Mouse (Mus musculus): ENCODE measurements around the gene Arf3. TPM values are rescaled to one million over a fixed set of nuclear protein-coding genes. Genes with fewer than 3 reads are reported as not detected.
A peak's percentile ranks its signal among the peaks of the same experiment; 100 is the strongest.

Arf3 gene
- polyA plus RNA-seq, 1 experiment from 2014 or later, result 71.7 TPM

DNA sequence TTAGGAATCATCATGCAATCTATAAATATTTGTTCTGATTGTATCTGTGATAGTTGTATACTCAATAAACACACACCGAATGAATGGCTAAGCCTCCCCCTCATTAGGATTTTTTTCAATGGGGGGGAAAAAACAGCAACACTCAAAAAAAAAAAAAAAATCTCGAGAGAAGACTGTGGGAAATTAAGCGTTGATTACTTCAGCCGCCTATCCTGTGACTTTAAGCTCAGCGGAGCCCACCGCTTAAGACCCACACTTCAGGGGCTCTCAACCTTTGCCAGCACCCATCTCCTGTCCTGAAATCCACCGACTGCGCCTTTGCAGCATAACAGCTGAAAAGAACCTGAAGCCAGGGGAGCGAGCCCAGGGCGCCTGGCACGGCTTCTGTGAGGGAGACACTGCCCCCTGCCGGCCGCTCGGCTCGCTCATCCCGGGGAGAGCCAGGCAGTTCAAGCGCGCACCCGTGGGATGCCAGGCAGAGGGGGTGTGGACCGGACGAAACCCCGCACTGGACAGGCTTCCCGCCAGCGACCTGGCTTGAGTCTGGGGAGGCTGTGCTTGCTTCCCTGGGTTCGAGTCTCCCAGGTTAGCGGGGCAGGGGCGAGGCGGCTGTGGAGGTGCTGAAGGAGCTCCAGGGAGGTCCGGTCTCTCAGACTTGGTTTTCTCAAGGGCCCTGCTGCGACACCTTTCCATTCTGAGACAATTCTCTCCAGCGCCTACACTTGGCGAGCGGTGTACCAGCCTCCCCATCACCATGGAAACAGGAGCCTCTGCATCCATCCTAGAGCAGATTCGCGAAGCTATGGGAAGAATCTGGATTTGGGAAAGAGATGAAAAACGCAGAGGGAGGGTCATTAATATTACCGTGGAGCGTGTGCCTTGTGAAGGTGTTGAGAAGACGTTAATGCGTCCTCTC is 63.6 kb downstream of the Arf3 start:
- Histone ChIP-seq H3K27me3 (peaks cover 38% of the 10 kb centered on the region), H3K4me1 (replicated peaks) (peaks cover 9% of the 10 kb centered on the region), H3K4me3 (peak overlapping the region; percentile 43), H3K9me3 (no peaks in the 10 kb centered on the region), H3K9ac (peak overlapping the region; percentile 60), H3K4me2 (peak overlapping the region; percentile 63), H3K27ac (peak overlapping the region; percentile 50), H3K36me3 (no peaks in the 10 kb centered on the region)
- ATAC-seq (ENCODE audit: low FRiP score), result peak; percentile 93
- WGBS, result 5% methylated on average over 40 of the region's 40 CpGs

DNA sequence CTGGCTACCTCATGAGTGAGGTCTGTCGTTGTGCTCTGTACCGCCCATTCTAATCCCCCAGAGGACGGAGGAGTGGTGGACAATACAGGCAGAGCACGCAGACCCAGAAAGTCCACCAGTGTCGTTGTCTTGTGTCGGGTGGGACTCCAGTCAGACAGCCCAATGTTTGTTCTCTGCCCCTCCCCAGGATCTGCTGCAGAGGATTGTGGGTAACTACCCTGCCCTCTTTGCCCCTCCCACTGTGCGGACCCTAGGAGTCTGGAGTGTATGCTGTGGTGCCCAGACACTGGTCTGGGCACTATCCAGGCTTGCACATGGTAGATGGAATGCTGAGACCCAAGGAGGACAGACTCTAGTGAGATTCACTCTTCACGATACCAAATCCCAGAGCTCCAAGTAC is 66.8 kb downstream of the Arf3 start:
- H3K36me3 ChIP-seq, result no peaks in the 10 kb centered on the region
- H3K27ac ChIP-seq, result no peak overlapping the region
- H3K27me3 ChIP-seq, result peaks cover 13% of the 10 kb centered on the region
- WGBS, result 62% methylated on average over 8 of the region's 8 CpGs
- no peak overlapping the region for H3K9ac ChIP-seq
- peaks cover 19% of the 10 kb centered on the region for H3K4me1 ChIP-seq (replicated peaks)
- no peak overlapping the region for H3K4me3 ChIP-seq
- no peak for ATAC-seq (ENCODE audit: low FRiP score)
- H3K4me2 ChIP-seq, result no peak overlapping the region
- no peaks in the 10 kb centered on the region for H3K9me3 ChIP-seq

DNA sequence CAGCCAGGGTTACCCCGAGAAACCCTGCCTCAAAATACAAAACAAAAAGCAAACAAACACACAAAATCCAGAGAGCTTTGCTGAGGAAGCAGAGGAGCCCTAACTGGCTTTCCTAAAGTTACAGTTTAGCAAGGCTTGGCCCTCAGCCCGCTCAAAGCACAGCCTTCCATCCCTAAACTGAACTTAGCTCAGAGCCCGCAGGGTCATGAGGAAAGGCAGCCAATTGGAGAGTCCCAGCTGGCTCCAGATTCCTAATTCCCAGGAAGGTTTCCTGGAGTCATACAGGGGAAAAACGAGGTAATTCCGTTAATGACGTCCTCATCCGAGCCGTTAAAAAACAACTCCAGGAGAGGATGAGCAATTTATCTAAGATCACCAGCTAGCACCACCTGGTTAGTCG is 67.3 kb downstream of the Arf3 start:
- H3K36me3 ChIP-seq, result no peaks in the 10 kb centered on the region
- H3K27me3 ChIP-seq, result peaks cover 8% of the 10 kb centered on the region
- peaks cover 24% of the 10 kb centered on the region for H3K4me1 ChIP-seq (replicated peaks)
- H3K4me3 ChIP-seq, result no peak overlapping the region
- no peak overlapping the region for H3K9ac ChIP-seq
- 59% methylated on average over 9 of the region's 9 CpGs for WGBS
- no peak for ATAC-seq (ENCODE audit: low FRiP score)
- no peak overlapping the region for H3K4me2 ChIP-seq
- H3K9me3 ChIP-seq, result no peaks in the 10 kb centered on the region
- H3K27ac ChIP-seq, result no peak overlapping the region

DNA sequence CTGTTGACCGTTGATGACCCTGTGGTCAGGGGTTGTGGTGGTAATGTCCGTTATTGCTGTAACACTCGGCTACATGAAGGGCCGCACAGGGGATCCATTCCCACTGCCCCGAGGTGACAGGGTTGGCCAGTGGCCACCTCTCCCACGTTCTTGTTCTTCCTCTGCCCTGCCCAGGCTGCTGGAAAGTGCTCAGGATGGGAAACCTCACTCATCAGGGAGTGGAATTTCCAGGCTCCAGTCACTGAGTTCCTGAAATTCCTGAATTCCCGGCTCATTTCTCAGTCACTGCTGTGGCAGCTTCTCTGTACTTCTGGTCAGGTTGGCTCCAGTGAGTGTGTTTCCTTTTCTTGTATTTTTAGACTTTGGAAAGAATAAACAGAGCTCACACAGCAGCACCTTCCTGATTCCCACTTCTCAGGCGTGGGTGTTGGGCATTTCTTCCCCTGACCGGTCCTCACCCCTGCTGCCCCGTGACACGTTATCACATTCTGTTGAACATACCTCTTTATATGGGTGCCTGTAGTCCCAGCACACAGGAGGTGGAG is 70.8 kb downstream of the Arf3 start:
- Histone ChIP-seq H3K27me3 (no peaks in the 10 kb centered on the region), H3K36me3 (no peaks in the 10 kb centered on the region), H3K9me3 (no peaks in the 10 kb centered on the region), H3K27ac (0 out of 2 replicates have a peak overlapping the region, but pooled peaks have one; percentile 15), H3K4me3 (no peak overlapping the region), H3K4me1 (replicated peaks) (peaks cover 16% of the 10 kb centered on the region), H3K9ac (no peak overlapping the region), H3K4me2 (no peak overlapping the region)
- ATAC-seq (ENCODE audit: low FRiP score), result no peak
- WGBS, result 53% methylated on average over 11 of the region's 11 CpGs

DNA sequence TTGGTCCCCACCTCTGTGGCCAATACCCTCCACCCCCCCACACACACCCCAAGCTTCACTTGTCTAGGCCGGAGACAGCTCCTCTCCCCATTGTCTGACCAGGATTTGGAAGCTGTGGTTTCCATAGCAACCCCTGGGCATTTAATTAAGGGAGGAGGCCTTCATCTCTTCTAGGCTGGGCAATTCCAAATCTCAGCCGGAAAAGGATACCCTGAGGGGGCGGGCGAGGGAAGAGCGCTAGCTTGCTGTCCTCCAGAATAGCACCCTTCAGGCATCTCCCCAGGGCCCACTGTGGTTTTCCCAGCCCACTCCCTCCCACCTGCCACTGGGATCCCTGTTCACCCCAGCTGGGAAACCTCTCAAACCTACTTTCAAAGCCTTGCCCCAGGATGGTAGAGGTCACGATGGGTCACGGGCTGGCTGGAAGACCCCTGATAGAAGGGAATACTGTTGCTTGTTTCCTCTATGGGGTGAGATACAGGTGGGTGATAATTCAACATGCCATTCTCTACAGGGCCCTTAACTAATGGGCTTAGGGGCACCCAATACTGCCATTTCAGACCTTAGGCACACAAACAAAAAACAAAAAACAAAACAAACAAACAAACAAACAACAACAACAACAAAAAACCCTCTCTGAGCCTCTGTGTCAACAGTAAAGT is 71.4 kb downstream of the Arf3 start:
- Histone ChIP-seq H3K36me3 (no peaks in the 10 kb centered on the region), H3K4me3 (no peak overlapping the region), H3K27ac (0 out of 2 replicates have a peak overlapping the region, but pooled peaks have one; percentile 15), H3K4me2 (0 out of 2 replicates have a peak overlapping the region, but pooled peaks have one; percentile 17), H3K4me1 (replicated peaks) (peaks cover 16% of the 10 kb centered on the region), H3K9me3 (no peaks in the 10 kb centered on the region), H3K9ac (no peak overlapping the region; the same call in 1 of the 2 replicates), H3K27me3 (no peaks in the 10 kb centered on the region)
- ATAC-seq (ENCODE audit: low FRiP score), result 0 out of 2 replicates have a peak, but pooled peaks have one; percentile 43
- 5% methylated on average over 7 of the region's 7 CpGs for WGBS

DNA sequence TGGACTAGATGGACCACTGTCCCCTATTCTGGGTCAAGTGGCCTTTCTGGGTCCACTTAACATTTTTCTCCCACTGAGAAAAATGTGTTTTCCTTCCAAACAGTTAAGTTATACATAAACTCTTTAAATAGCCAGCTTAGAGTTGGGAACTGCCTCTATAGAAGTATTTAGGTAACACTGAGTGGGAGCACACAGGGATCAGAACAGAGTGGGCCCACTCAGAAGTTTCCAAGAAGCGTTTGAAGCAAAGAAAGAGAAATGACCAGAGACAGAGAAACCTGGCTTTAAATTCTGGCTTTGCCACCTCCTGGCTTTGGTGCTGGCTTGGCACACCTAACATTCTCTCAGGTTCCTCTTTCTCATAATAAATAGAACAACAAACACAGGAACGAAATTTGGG is 73.3 kb downstream of the Arf3 start:
- Histone ChIP-seq H3K9me3 (no peaks in the 10 kb centered on the region), H3K27ac (no peak overlapping the region), H3K27me3 (no peaks in the 10 kb centered on the region), H3K4me1 (replicated peaks) (peaks cover 16% of the 10 kb centered on the region), H3K4me3 (no peak overlapping the region), H3K9ac (no peak overlapping the region), H3K36me3 (no peaks in the 10 kb centered on the region), H3K4me2 (no peak overlapping the region)
- WGBS, result 79% methylated on average over 2 of the region's 2 CpGs
- ATAC-seq (ENCODE audit: low FRiP score), result no peak

Other genes starting within 250 kb of the Arf3 start
- 131 and 132 TPM in 2 replicates for gene Kansl2, start 228.9 kb downstream of the Arf3 start, polyA plus RNA-seq (2015; fragmentation: Nextera tagmentation; extraction: Ambion mirVana)
- 69.7 and 77.0 TPM in 2 replicates for gene Ccnt1, start 192.3 kb downstream of the Arf3 start, polyA plus RNA-seq (2015; fragmentation: Nextera tagmentation; extraction: Ambion mirVana)
- 0.39 TPM in 1 of 2 replicates, not detected in the other for gene 4930415O20Rik, start 192.2 kb downstream of the Arf3 start, polyA plus RNA-seq (2015; fragmentation: Nextera tagmentation; extraction: Ambion mirVana)
- gene Adcy6, start 153.1 kb downstream of the Arf3 start, polyA plus RNA-seq (2015; fragmentation: Nextera tagmentation; extraction: Ambion mirVana), result 10.1 and 11.7 TPM in 2 replicates
- 124 and 135 TPM in 2 replicates for gene Cacnb3, start 132.4 kb downstream of the Arf3 start, polyA plus RNA-seq (2015; fragmentation: Nextera tagmentation; extraction: Ambion mirVana)
- gene Ddx23, start 100.3 kb downstream of the Arf3 start, polyA plus RNA-seq (2015; fragmentation: Nextera tagmentation; extraction: Ambion mirVana), result 27.5 and 28.0 TPM in 2 replicates
- gene Rnd1, start 85.8 kb downstream of the Arf3 start, polyA plus RNA-seq (2015; fragmentation: Nextera tagmentation; extraction: Ambion mirVana), result 7.3 and 7.4 TPM in 2 replicates
- 3.6 and 4.3 TPM in 2 replicates for gene Ccdc65, start 55.0 kb downstream of the Arf3 start, polyA plus RNA-seq (2015; fragmentation: Nextera tagmentation; extraction: Ambion mirVana)
- 5.1 and 6.6 TPM in 2 replicates for gene Fkbp11, start 35.0 kb downstream of the Arf3 start, polyA plus RNA-seq (2015; fragmentation: Nextera tagmentation; extraction: Ambion mirVana)
- 0.12 TPM in 1 of 2 replicates, not detected in the other for gene Wnt10b, start 14.9 kb upstream of the Arf3 start, polyA plus RNA-seq (2015; fragmentation: Nextera tagmentation; extraction: Ambion mirVana)
- 3.7 and 4.6 TPM in 2 replicates for gene Wnt1, start 26.6 kb upstream of the Arf3 start, polyA plus RNA-seq (2015; fragmentation: Nextera tagmentation; extraction: Ambion mirVana)
- gene Ddn, start 46.3 kb upstream of the Arf3 start, polyA plus RNA-seq (2015; fragmentation: Nextera tagmentation; extraction: Ambion mirVana), result 0.63 and 0.69 TPM in 2 replicates
- 73.4 and 77.5 TPM in 2 replicates for gene Prkag1, start 68.3 kb upstream of the Arf3 start, polyA plus RNA-seq (2015; fragmentation: Nextera tagmentation; extraction: Ambion mirVana)
- 11.6 and 12.1 TPM in 2 replicates for gene Kmt2d, start 108.0 kb upstream of the Arf3 start, polyA plus RNA-seq (2015; fragmentation: Nextera tagmentation; extraction: Ambion mirVana)
- gene Rhebl1, start 131.3 kb upstream of the Arf3 start, polyA plus RNA-seq (2015; fragmentation: Nextera tagmentation; extraction: Ambion mirVana), result 29.7 and 34.7 TPM in 2 replicates
- 1.7 and 2.2 TPM in 2 replicates for gene Dhh, start 135.3 kb upstream of the Arf3 start, polyA plus RNA-seq (2015; fragmentation: Nextera tagmentation; extraction: Ambion mirVana)
- 37.7 and 38.3 TPM in 2 replicates for gene Lmbr1l, start 155.0 kb upstream of the Arf3 start, polyA plus RNA-seq (2015; fragmentation: Nextera tagmentation; extraction: Ambion mirVana)
- 1,016 and 1,054 TPM in 2 replicates for gene Tuba1b, start 171.4 kb upstream of the Arf3 start, polyA plus RNA-seq (2015; fragmentation: Nextera tagmentation; extraction: Ambion mirVana)
- not detected in 2 replicates for gene Gm49450, start 190.3 kb upstream of the Arf3 start, polyA plus RNA-seq (2015; fragmentation: Nextera tagmentation; extraction: Ambion mirVana)
- 15,152 and 15,804 TPM in 2 replicates for gene Tuba1a, start 190.5 kb upstream of the Arf3 start, polyA plus RNA-seq (2015; fragmentation: Nextera tagmentation; extraction: Ambion mirVana)

Data from hindbrain, embryonic 13.5 days (tissue).